Mouse (Mus musculus) cerebellum, postnatal 36 days (tissue): ENCODE results near the gene B430305J03Rik.

ENCODE experiments used
- DNase-seq, 2 experiments: peaks; one replicate each; pipeline ENCODE4 v3.0.0; 2021 to 2022; ENCODE audit warnings: mixed read lengths in 2 of 2

B430305J03Rik gene

GRCm38 (mm10) chr3:61365779-61366373 is at the start of gene B430305J03Rik:
B430305J03Rik (minus strand) TSS chr3:61365951.
- DNase-seq = no peak

DNA sequence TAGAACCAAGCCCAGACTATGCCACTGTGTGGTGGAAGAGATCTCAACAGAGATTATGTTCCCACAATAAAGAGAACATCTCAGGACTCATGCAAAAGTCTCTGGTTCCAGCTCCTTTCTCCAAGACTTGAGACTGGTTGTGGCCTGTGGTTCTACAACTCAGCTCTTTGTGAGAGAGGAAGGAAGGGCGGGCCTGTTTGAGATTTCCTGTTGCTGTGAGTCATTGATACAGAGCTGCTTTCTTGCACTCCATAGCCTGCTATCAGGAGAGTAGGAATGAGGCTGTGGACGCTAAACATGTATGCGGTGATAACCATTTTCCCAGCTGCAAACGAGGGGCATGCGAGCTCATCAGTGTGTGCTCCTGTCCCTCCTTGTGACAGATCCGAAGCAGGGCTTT is 43.9 kb upstream of the B430305J03Rik start:
- DNase-seq = no peak

- DNase-seq = no peak
Measured at GRCm38 (mm10) chr3:61406921-61407320, 41.2 kb upstream of the B430305J03Rik start.

- no peak for DNase-seq
Measured at GRCm38 (mm10) chr3:61400823-61401387, 35.2 kb upstream of the B430305J03Rik start.

DNA sequence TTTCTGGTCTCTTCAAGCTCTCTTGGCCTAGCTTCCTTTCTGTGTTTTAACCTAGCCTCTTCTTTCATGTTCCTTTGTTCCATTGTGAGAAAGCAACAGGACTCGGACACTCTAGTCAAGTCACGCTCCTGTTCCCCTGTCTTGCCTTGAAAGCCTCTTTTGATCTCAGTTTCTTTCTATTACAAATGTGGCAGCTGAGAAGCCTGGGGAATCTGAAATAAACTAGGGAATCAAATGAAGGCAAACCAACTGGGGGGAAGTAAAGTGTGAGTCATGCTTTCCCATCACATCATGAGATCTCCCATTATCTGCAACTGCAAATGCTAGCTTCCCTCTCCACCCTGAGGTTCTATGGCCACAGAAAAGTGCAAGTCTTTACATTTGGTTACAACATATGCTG is 31.0 kb upstream of the B430305J03Rik start:
- DNase-seq = no peak

DNA sequence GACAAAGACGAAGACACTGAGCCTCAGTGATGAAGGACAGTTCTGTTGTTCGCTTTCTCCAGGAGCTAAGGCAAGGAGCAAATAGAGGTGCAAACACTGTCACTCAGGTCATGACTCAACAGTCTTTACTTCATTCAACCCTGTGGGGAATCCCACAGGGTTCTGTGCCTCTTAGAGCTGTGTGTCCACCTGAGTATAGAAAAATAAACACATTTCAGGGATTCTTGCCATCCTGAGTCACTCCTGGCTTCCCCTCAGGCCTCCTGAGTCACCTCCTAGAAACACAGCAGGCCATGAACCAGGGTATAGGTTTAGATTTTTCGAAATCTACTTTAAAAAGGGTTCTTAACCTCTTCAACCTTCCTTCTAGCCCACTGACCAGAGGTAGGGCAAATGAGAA is 29.6 kb upstream of the B430305J03Rik start:
- no peak for DNase-seq

DNA sequence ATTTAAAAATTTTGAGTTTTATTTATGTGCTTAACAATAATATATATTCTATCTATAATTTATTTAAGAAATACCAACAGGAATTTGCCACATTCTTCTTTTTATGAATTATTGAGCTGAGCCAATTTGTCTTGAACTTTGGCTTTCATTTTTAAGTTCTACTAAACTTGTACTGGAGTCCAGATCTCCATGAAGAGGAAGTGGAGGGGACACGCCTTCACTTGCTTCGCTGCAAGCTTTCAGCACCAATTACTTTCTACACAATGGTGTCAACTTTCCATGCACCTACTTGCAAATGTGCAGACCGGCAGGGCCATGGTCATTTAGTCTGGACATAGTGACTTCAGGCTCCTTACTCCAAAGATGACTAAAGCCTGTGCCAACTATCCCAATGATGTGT is 27.8 kb upstream of the B430305J03Rik start:
- no peak for DNase-seq

DNA sequence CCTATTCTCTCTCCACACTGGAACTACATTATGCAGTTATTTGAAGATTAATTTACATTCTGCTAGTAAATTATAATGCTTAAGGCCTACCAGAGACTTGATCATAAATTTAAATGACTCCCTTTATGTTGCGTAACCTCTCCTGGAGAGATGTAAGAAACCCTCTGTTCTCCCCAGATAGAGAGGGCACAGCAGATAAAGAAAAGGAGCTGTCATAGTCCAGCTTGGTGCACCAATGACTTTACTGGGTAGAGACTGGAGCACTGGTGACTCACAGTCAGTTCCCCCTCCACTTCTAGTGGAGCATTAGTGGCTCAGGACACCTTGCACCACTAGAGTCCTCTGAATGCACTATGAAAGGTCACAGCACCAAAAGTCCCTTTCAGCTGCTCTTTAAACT is 27.1 kb upstream of the B430305J03Rik start:
- DNase-seq = no peak

GRCm38 (mm10) chr3:61391564-61391963 is 25.8 kb upstream of the B430305J03Rik start:
- DNase-seq = no peak

- no peak for DNase-seq
Measured at GRCm38 (mm10) chr3:61386368-61386767, 20.6 kb upstream of the B430305J03Rik start.

GRCm38 (mm10) chr3:61376001-61376400 is 10.2 kb upstream of the B430305J03Rik start:
- no peak for DNase-seq

DNA sequence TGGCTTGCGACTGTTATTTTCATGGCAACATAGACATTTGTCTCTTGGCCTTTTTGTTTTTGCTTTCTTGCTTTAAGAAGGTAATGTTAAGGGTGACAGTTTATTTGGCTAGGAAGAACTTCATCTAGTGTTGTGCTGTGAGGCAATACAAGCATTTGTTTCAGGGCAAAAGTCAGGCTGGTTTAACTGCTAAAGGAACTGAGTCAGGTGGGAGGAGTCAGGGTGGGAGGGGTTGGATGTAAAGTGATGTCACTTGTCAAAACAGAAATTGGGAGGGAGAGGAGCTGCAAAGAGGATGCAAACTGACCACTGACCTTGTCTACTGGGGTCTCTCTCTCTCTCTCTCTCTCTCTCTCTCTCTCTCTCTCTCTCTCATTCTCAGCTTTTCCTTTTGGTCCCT is 2.7 kb upstream of the B430305J03Rik start:
- DNase-seq = no peak

DNA sequence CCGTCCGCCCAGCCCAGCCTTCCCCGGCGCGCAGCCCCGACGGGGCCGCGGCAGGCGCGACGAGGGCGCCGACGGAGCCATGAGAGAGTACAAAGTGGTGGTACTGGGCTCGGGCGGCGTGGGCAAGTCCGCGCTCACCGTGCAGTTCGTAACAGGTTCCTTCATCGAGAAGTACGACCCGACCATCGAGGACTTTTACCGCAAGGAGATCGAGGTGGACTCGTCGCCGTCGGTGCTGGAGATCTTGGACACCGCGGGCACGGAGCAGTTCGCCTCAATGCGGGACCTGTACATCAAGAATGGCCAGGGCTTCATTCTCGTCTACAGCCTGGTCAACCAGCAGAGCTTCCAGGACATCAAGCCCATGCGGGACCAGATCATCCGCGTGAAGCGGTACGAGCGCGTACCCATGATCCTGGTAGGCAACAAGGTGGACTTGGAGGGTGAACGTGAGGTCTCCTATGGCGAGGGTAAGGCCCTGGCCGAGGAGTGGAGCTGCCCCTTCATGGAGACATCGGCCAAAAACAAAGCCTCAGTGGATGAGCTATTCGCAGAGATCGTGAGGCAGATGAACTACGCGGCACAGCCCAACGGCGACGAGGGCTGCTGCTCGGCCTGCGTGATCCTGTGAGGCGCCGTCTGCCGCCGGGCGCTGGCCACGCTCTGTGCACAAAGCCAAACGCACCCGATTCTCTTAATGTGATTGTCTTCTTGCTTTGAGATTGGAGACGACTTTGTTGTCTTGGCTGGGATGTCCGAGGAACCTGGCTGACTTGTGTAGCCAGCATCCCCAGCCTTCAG is 573 bp downstream of the B430305J03Rik start:
- peak; percentile 56 to 61 for DNase-seq

DNA sequence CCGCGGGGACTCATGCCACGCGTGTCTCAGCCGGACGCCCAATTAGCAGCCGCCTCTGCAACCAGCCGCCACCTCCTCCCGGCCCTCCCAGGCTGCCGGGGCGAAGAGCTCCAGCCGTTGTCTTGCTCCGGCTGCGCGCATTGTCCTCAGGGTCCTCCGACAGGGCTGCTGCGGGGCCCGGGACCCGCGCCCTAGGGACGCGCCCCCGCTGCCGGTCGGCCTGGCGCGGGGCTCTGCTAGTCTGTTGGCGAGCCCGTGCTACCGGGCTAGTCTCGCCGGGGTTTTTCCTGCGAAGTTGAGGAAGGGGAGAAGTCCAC is 1.1 kb downstream of the B430305J03Rik start:
- no peak for DNase-seq

- peak; percentile 89 to 94 for DNase-seq
Measured at GRCm38 (mm10) chr3:61363989-61364660, 1.6 kb downstream of the B430305J03Rik start.

- DNase-seq = peak; percentile 74 to 76
Measured at GRCm38 (mm10) chr3:61363161-61363988, 2.4 kb downstream of the B430305J03Rik start.

DNA sequence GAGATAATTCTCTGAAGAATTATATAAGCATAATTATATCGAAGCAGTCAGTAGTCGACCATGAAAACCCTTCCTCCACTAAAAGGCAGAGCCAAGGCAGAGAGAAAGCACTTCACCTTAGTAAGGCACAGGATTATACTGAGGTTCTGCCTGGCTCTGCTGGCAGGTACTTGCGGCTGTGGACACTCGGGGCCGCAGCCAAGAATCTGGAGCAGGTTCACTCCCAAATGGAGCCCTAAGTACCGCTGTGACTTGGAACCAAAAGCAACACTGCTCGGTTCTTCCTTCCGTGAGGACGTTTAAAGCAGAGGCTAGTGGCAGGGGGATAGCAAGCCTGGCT is 3.0 kb downstream of the B430305J03Rik start:
- DNase-seq = peak in 1 of 2 experiments; percentile 40

- no peak for DNase-seq
Measured at GRCm38 (mm10) chr3:61361338-61361737, 4.4 kb downstream of the B430305J03Rik start, which contains the start of gene Rap2b. Rap2b (plus strand) TSS chr3:61361638.

- no peak for DNase-seq
Measured at GRCm38 (mm10) chr3:61358756-61359293, 6.9 kb downstream of the B430305J03Rik start.

GRCm38 (mm10) chr3:61358107-61358506 is 7.6 kb downstream of the B430305J03Rik start:
- no peak for DNase-seq

DNA sequence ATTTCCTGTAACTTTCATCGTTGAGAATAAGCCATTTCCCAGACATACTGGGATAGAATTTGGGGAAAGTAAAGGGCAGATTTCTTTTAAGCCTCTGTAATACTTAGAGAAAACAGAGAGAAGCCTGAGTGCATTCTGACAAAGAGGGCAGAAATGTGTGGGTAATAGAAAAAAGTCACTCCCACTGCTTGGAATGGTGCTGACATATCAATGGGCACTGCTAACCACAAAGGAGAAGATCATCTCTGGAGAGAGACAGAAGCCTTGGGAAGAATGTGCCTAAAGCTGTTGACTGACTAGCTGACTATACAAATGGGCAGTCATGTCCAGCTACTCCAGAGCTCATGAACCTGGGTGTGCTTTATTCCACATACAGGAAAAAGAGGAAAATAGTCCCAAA is 10.3 kb downstream of the B430305J03Rik start:
- no peak for DNase-seq

GRCm38 (mm10) chr3:61349433-61349832 is 16.3 kb downstream of the B430305J03Rik start:
- DNase-seq = no peak
